Mouse (Mus musculus) heart, embryonic 14.5 days (tissue): ENCODE results near the gene Spata48. TPM values are rescaled to one million over a fixed set of nuclear protein-coding genes. Genes with fewer than 3 reads are reported as not detected.

Source experiments
- ATAC-seq: fragments of 200-750 bp; cut with Nextera tagmentation; 2 replicates; pipeline ENCODE4 v1.8.0; 2017; ENCODE audit warnings: low read depth, moderate TSS enrichment; ENCODE audit not compliant: insufficient number of reproducible peaks, insufficient read depth, low FRiP score
- H3K27ac ChIP-seq, 2 experiments: fragments of 200-500 bp in 1 of 2; fragments of 300-500 bp in 1 of 2; sonication (generic) in 1 of 2; replicated peaks in 1 of 2; 2 replicates each; pipeline ENCODE4 v1.5.1; 2012 to 2014; ENCODE audit warnings: low read depth in 2 of 2, low read length in 2 of 2, control low read depth in 1 of 2, mild to moderate bottlenecking in 1 of 2, mixed read lengths in 1 of 2; ENCODE audit not compliant: control insufficient read depth in 1 of 2, insufficient read depth in 1 of 2
- H3K27me3 ChIP-seq: fragments of 300-500 bp; sonication (generic); 2 replicates; pipeline ENCODE4 v1.6.1; 2014; ENCODE audit warnings: mild to moderate bottlenecking, low read length, control low read depth; ENCODE audit not compliant: control insufficient read depth, insufficient read depth
- H3K36me3 ChIP-seq: fragments of 300-500 bp; sonication (generic); 2 replicates; pipeline ENCODE4 v1.6.1; 2014; ENCODE audit warnings: mild to moderate bottlenecking, control low read depth, low read length, mixed read lengths; ENCODE audit not compliant: control insufficient read depth, insufficient read depth
- H3K4me1 ChIP-seq, 2 experiments: fragments of 200-500 bp in 1 of 2; fragments of 300-500 bp in 1 of 2; sonication (generic) in 1 of 2; 2 replicates each; pipeline ENCODE4 v1.6.1; 2012 to 2014; ENCODE audit warnings: low read length in 2 of 2, control low read depth in 1 of 2, mixed read lengths in 1 of 2; ENCODE audit not compliant: control insufficient read depth in 2 of 2, insufficient read depth in 2 of 2
- H3K4me2 ChIP-seq: fragments of 300-500 bp; sonication (generic); 2 replicates; pipeline ENCODE4 v1.6.1; 2014; ENCODE audit warnings: mild to moderate bottlenecking, low read length
- H3K4me3 ChIP-seq, 2 experiments: fragments of 200-500 bp in 1 of 2; fragments of 300-500 bp in 1 of 2; sonication (generic) in 1 of 2; 2 replicates each; pipeline ENCODE4 v1.5.1; 2012 to 2014; ENCODE audit warnings: low read length in 2 of 2, mild to moderate bottlenecking in 2 of 2, control low read depth in 1 of 2, low read depth in 1 of 2, moderate library complexity in 1 of 2; ENCODE audit not compliant: control insufficient read depth in 1 of 2, insufficient read depth in 1 of 2
- H3K9ac ChIP-seq: fragments of 300-500 bp; sonication (generic); 2 replicates; pipeline ENCODE4 v1.6.1; 2014; ENCODE audit warnings: mild to moderate bottlenecking, low read length
- H3K9me3 ChIP-seq: fragments of 300-500 bp; sonication (generic); 2 replicates; pipeline ENCODE4 v1.6.1; 2016; ENCODE audit warnings: low read length, control low read depth; ENCODE audit not compliant: control insufficient read depth
- WGBS: fragments of 180-500 bp; shearing (Covaris S2); extraction: QIAGEN DNeasy Blood & Tissue Kit; methylation state at CpG from one replicate; pipeline ENCODE4 v1.1.7; 2014; 5-methylcytosine and 5-hydroxymethylcytosine counted together
- polyA plus RNA-seq: library from polyadenylated mRNA; unstranded; fragments of >200 nt; fragmentation: Nextera tagmentation; extraction: Ambion mirVana; gene quantifications from 2 replicates; pipeline ENCODE4 v1.2.1, GENCODE M21; 2014

The Spata48 gene
- polyA plus RNA-seq, 1 experiment from 2014 or later: 2.2 TPM

DNA sequence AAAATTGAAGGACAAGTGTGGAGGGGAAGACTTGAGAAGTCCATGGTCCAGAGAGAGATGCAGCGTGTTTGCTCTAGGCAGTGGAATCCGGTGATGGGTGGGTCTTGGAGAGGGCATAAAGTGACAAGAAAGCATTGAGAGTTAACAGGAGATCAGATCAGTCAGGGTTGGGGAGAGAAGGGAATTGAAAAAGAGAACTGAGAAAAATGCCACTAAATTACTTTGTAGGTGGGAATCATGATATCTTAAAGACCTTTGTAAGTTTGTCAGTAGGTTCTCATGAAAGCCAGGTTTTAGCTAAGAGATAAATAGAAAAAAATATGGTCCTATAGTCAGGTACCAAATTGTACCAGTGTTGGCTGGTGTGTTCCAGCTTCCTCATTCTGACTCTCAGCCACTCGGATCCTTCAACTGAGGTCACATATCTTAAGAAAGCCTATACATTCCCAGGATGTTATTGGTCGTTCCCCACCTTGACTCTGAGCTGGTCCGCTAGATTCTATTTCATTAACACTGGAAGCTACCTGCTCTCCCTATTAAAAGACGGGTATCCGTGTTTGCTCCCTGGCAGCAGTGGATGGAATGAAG is 97.3 kb downstream of the Spata48 start:
- Histone ChIP-seq H3K27ac (no peak overlapping the region), H3K4me2 (no peak overlapping the region), H3K9me3 (no peaks in the 10 kb centered on the region), H3K4me1 (no peaks in the 10 kb centered on the region), H3K4me3 (no peak overlapping the region), H3K27me3 (no peaks in the 10 kb centered on the region), H3K36me3 (no peaks in the 10 kb centered on the region), H3K9ac (no peak overlapping the region)
- 80% methylated on average over 7 of the region's 7 CpGs for WGBS
- no peak for ATAC-seq

DNA sequence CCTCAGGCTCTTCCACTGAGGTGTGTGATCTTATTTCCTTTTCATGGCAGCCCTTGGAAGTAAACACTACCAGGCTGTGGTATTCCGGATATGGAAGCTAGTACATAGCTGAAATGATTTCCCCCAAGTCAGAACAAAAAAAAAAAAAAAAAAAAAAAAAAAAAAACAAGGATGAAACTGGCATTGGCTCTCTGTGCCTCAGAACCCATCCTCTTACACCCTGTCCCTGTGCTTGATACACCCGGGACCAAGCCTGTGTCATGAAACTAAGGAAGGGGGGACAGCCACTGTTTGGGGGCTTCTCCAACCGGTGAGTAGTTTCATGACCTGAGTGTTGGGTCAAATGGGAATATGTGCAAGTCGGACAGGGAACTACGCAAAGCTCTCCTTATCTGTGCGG is 99.2 kb downstream of the Spata48 start:
- ATAC-seq: no peak
- Histone ChIP-seq H3K9me3 (no peaks in the 10 kb centered on the region), H3K27me3 (no peaks in the 10 kb centered on the region), H3K4me3 (no peak overlapping the region), H3K36me3 (no peaks in the 10 kb centered on the region), H3K4me2 (no peak overlapping the region), H3K4me1 (no peaks in the 10 kb centered on the region), H3K9ac (no peak overlapping the region), H3K27ac (no peak overlapping the region)
- 77% methylated on average over 6 of the region's 6 CpGs for WGBS

DNA sequence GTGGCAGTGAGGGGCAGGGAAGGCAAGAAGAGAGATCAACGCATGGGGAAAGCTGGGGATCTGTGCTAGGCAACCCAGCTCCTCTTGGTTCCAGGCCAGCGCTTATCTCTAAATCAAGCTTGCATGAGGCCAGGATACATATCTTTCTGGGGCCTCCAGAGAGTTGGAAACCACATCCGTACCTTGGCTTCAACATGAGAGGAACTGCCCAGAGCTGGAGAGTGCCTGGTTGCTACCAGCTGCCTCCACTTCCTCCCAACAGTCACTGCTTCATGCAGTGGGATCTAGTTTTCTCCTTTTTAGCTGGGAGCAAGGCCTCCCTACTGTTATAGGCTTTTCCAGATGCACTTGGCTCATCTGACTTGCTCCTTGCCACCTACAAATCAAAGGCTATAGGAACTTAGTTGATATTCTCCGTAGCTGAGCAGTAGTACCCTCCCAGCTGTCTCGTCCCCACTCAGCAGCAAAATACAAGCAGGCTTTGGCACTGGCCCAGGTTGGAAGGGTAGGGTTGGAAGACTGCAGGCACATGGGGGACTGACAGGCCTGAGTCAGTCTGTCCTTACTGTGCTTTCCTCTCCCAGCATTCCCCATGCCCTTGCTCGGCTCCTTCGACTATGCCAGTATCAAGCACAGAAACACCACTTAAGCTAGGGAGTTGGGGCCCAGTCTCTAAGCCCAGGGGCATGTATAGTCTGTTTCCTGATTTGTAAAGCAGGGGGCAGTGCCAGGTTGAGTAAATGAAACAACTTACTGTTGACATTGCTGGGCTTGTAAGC is 102.6 kb downstream of the Spata48 start:
- no peaks in the 10 kb centered on the region for H3K36me3 ChIP-seq
- no peaks in the 10 kb centered on the region for H3K9me3 ChIP-seq
- H3K4me3 ChIP-seq: no peak overlapping the region
- H3K27ac ChIP-seq: no peak overlapping the region
- H3K4me2 ChIP-seq: no peak overlapping the region
- H3K4me1 ChIP-seq: no peaks in the 10 kb centered on the region
- H3K9ac ChIP-seq: no peak overlapping the region
- WGBS: 60% methylated on average over 7 of the region's 7 CpGs
- H3K27me3 ChIP-seq: no peaks in the 10 kb centered on the region
- ATAC-seq: no peak

Other genes starting within 250 kb of the Spata48 start
- 0.70 and 0.86 TPM in 2 replicates for gene Zpbp, start 314 bp downstream of the Spata48 start, polyA plus RNA-seq
- gene 4930512M02Rik, start 165.7 kb downstream of the Spata48 start, polyA plus RNA-seq: not detected in 2 replicates
- 0.69 and 1.5 TPM in 2 replicates for gene Ikzf1, start 222.9 kb downstream of the Spata48 start, polyA plus RNA-seq